Mouse (Mus musculus): ENCODE data around the gene Pef1. TPM values are rescaled to one million over a fixed set of nuclear protein-coding genes. Genes with fewer than 3 reads are reported as not detected.

Pef1 gene
- polyA plus RNA-seq, 1 experiment, result 56.9 TPM

- TF ChIP-seq CTCF (IDR thresholded peaks at IDR 0.05; ENCODE audit: low read depth, low read length) (no peak), EP300 (IDR thresholded peaks at IDR 0.05; ENCODE audit: insufficient read depth, low read depth, low read length) (no peak), POLR2A (IDR thresholded peaks at IDR 0.05; ENCODE audit: insufficient read depth, low read length) (no peak)
- Histone ChIP-seq H3K36me3 (ENCODE audit: control insufficient read depth, insufficient read depth, low read length, poor library complexity, severe bottlenecking) (no peaks in the 10 kb centered on the region), H3K9ac (ENCODE audit: low read depth, poor library complexity, severe bottlenecking) (no peak overlapping the region), H3K4me3 (ENCODE audit: low read depth, low read length) (no peak overlapping the region), H3K4me1 (ENCODE audit: control insufficient read depth, insufficient read depth, low read length) (no peaks in the 10 kb centered on the region), H3K9me3 (replicated peaks; ENCODE audit: control insufficient read depth, insufficient read depth, low read length, poor library complexity, severe bottlenecking) (no peaks in the 10 kb centered on the region), H3K27ac (ENCODE audit: insufficient read depth, low read length) (no peak overlapping the region), H3K27me3 (ENCODE audit: control insufficient read depth, insufficient read depth, low read length, poor library complexity, severe bottlenecking) (no peaks in the 10 kb centered on the region)
These were observed 41.4 kb upstream of the Pef1 start for GRCm38 (mm10) chr4:130060937-130061336.

GRCm38 (mm10) chr4:130063191-130063590, 39.2 kb upstream of the Pef1 start:
- Histone ChIP-seq H3K36me3 (ENCODE audit: control insufficient read depth, insufficient read depth, low read length, poor library complexity, severe bottlenecking) (no peaks in the 10 kb centered on the region), H3K27ac (ENCODE audit: insufficient read depth, low read length) (no peak overlapping the region), H3K9me3 (replicated peaks; ENCODE audit: control insufficient read depth, insufficient read depth, low read length, poor library complexity, severe bottlenecking) (no peaks in the 10 kb centered on the region), H3K4me3 (ENCODE audit: low read depth, low read length) (no peak overlapping the region), H3K4me1 (ENCODE audit: control insufficient read depth, insufficient read depth, low read length) (no peaks in the 10 kb centered on the region), H3K9ac (ENCODE audit: low read depth, poor library complexity, severe bottlenecking) (no peak overlapping the region), H3K27me3 (ENCODE audit: control insufficient read depth, insufficient read depth, low read length, poor library complexity, severe bottlenecking) (no peaks in the 10 kb centered on the region)
- TF ChIP-seq EP300 (IDR thresholded peaks at IDR 0.05; ENCODE audit: insufficient read depth, low read depth, low read length), result no peak
- TF ChIP-seq CTCF (IDR thresholded peaks at IDR 0.05; ENCODE audit: low read depth, low read length), result no peak
- no peak for TF ChIP-seq POLR2A (IDR thresholded peaks at IDR 0.05; ENCODE audit: insufficient read depth, low read length)

GRCm38 (mm10) chr4:130066816-130067215, 35.5 kb upstream of the Pef1 start:
- Histone ChIP-seq H3K9me3 (replicated peaks; ENCODE audit: control insufficient read depth, insufficient read depth, low read length, poor library complexity, severe bottlenecking) (no peaks in the 10 kb centered on the region), H3K9ac (ENCODE audit: low read depth, poor library complexity, severe bottlenecking) (no peak overlapping the region), H3K36me3 (ENCODE audit: control insufficient read depth, insufficient read depth, low read length, poor library complexity, severe bottlenecking) (no peaks in the 10 kb centered on the region), H3K27me3 (ENCODE audit: control insufficient read depth, insufficient read depth, low read length, poor library complexity, severe bottlenecking) (no peaks in the 10 kb centered on the region), H3K4me1 (ENCODE audit: control insufficient read depth, insufficient read depth, low read length) (no peaks in the 10 kb centered on the region), H3K27ac (ENCODE audit: insufficient read depth, low read length) (no peak overlapping the region), H3K4me3 (ENCODE audit: low read depth, low read length) (no peak overlapping the region)
- TF ChIP-seq EP300 (IDR thresholded peaks at IDR 0.05; ENCODE audit: insufficient read depth, low read depth, low read length), result no peak
- TF ChIP-seq CTCF (IDR thresholded peaks at IDR 0.05; ENCODE audit: low read depth, low read length), result peak; percentile 99

GRCm38 (mm10) chr4:130070523-130070922, 31.8 kb upstream of the Pef1 start:
- Histone ChIP-seq H3K27me3 (ENCODE audit: control insufficient read depth, insufficient read depth, low read length, poor library complexity, severe bottlenecking) (no peaks in the 10 kb centered on the region), H3K27ac (ENCODE audit: insufficient read depth, low read length) (no peak overlapping the region), H3K9ac (ENCODE audit: low read depth, poor library complexity, severe bottlenecking) (no peak overlapping the region), H3K4me1 (ENCODE audit: control insufficient read depth, insufficient read depth, low read length) (no peaks in the 10 kb centered on the region), H3K4me3 (ENCODE audit: low read depth, low read length) (no peak overlapping the region), H3K9me3 (replicated peaks; ENCODE audit: control insufficient read depth, insufficient read depth, low read length, poor library complexity, severe bottlenecking) (no peaks in the 10 kb centered on the region), H3K36me3 (ENCODE audit: control insufficient read depth, insufficient read depth, low read length, poor library complexity, severe bottlenecking) (no peaks in the 10 kb centered on the region)
- no peak for TF ChIP-seq CTCF (IDR thresholded peaks at IDR 0.05; ENCODE audit: low read depth, low read length)
- TF ChIP-seq POLR2A (IDR thresholded peaks at IDR 0.05; ENCODE audit: insufficient read depth, low read length), result no peak
- no peak for TF ChIP-seq EP300 (IDR thresholded peaks at IDR 0.05; ENCODE audit: insufficient read depth, low read depth, low read length)

DNA sequence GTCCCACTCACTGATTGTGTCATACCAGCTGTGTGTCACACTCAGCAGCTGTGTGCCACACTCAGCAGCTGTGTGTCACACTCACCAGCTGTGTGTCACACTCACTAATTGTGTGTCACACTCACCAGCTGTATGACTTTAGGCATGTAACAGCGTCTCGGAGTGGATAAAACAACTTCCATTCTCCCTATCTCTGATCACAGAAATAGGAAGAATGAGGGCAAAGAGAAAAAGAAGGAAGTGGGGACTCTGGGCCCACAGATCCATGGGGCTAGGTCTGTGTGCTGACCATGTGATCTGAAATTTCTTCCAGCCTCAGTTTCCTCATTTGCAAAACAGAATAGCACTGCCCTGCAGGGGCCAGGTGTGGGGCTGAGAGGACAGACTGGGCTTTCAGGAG, 30.6 kb upstream of the Pef1 start:
- no peak overlapping the region for H3K9ac ChIP-seq (ENCODE audit: low read depth, poor library complexity, severe bottlenecking)
- no peaks in the 10 kb centered on the region for H3K36me3 ChIP-seq (ENCODE audit: control insufficient read depth, insufficient read depth, low read length, poor library complexity, severe bottlenecking)
- no peaks in the 10 kb centered on the region for H3K9me3 ChIP-seq (replicated peaks; ENCODE audit: control insufficient read depth, insufficient read depth, low read length, poor library complexity, severe bottlenecking)
- H3K4me3 ChIP-seq (ENCODE audit: low read depth, low read length), result no peak overlapping the region
- no peaks in the 10 kb centered on the region for H3K4me1 ChIP-seq (ENCODE audit: control insufficient read depth, insufficient read depth, low read length)
- TF ChIP-seq POLR2A (IDR thresholded peaks at IDR 0.05; ENCODE audit: insufficient read depth, low read length) (no peak), EP300 (IDR thresholded peaks at IDR 0.05; ENCODE audit: insufficient read depth, low read depth, low read length) (no peak), CTCF (IDR thresholded peaks at IDR 0.05; ENCODE audit: low read depth, low read length) (no peak)
- H3K27ac ChIP-seq (ENCODE audit: insufficient read depth, low read length), result no peak overlapping the region
- H3K27me3 ChIP-seq (ENCODE audit: control insufficient read depth, insufficient read depth, low read length, poor library complexity, severe bottlenecking), result no peaks in the 10 kb centered on the region

GRCm38 (mm10) chr4:130073367-130073766, 29.0 kb upstream of the Pef1 start:
- no peak overlapping the region for H3K9ac ChIP-seq (ENCODE audit: low read depth, poor library complexity, severe bottlenecking)
- H3K4me3 ChIP-seq (ENCODE audit: low read depth, low read length), result no peak overlapping the region
- H3K4me1 ChIP-seq (ENCODE audit: control insufficient read depth, insufficient read depth, low read length), result no peaks in the 10 kb centered on the region
- H3K27ac ChIP-seq (ENCODE audit: insufficient read depth, low read length), result no peak overlapping the region
- no peaks in the 10 kb centered on the region for H3K27me3 ChIP-seq (ENCODE audit: control insufficient read depth, insufficient read depth, low read length, poor library complexity, severe bottlenecking)
- no peak for TF ChIP-seq EP300 (IDR thresholded peaks at IDR 0.05; ENCODE audit: insufficient read depth, low read depth, low read length)
- no peak for TF ChIP-seq CTCF (IDR thresholded peaks at IDR 0.05; ENCODE audit: low read depth, low read length)
- TF ChIP-seq POLR2A (IDR thresholded peaks at IDR 0.05; ENCODE audit: insufficient read depth, low read length), result no peak
- no peaks in the 10 kb centered on the region for H3K9me3 ChIP-seq (replicated peaks; ENCODE audit: control insufficient read depth, insufficient read depth, low read length, poor library complexity, severe bottlenecking)
- no peaks in the 10 kb centered on the region for H3K36me3 ChIP-seq (ENCODE audit: control insufficient read depth, insufficient read depth, low read length, poor library complexity, severe bottlenecking)

All from ES-Bruce4 (cell line).